Mouse (Mus musculus) hindbrain, embryonic 11.5 days (tissue): ENCODE data around the gene Chchd3. TPM values are rescaled to one million over a fixed set of nuclear protein-coding genes. Genes with fewer than 3 reads are reported as not detected.

Experiments
- ATAC-seq: fragments of 200-750 bp; cut with Nextera tagmentation; 2 replicates; pipeline ENCODE4 v1.8.0; 2017; ENCODE audit warnings: mild to moderate bottlenecking, moderate TSS enrichment, moderate library complexity; ENCODE audit not compliant: low FRiP score
- DNase-seq: peaks from one replicate; pipeline ENCODE4 v3.0.0-alpha.2; 2015; ENCODE audit warnings: low spot score
- H3K27ac ChIP-seq: fragments of 300-500 bp; sonication (generic); 2 replicates; pipeline ENCODE4 v1.5.1; 2014; ENCODE audit warnings: mild to moderate bottlenecking, low read depth, low read length
- H3K27me3 ChIP-seq: fragments of 300-500 bp; sonication (generic); 2 replicates; pipeline ENCODE4 v1.6.1; 2014; ENCODE audit warnings: mild to moderate bottlenecking, low read length, moderate library complexity, mixed read lengths; ENCODE audit not compliant: control insufficient read depth, insufficient read depth
- H3K36me3 ChIP-seq: fragments of 300-500 bp; sonication (generic); 2 replicates; pipeline ENCODE4 v1.6.1; 2014; ENCODE audit warnings: mild to moderate bottlenecking, low read length, moderate library complexity, mixed read lengths; ENCODE audit not compliant: control insufficient read depth, insufficient read depth
- H3K4me1 ChIP-seq: fragments of 300-500 bp; sonication (generic); replicated peaks from 2 replicates; pipeline ENCODE4 v1.6.1; 2014; ENCODE audit warnings: low read length, mixed read lengths; ENCODE audit not compliant: control insufficient read depth, insufficient read depth
- H3K4me2 ChIP-seq: fragments of 300-500 bp; sonication (generic); replicated peaks from 2 replicates; pipeline ENCODE4 v1.6.1; 2014; ENCODE audit warnings: mild to moderate bottlenecking, low read depth, low read length
- H3K4me3 ChIP-seq: fragments of 300-500 bp; sonication (generic); 2 replicates; pipeline ENCODE4 v1.5.1; 2014; ENCODE audit warnings: low read depth, low read length
- H3K9ac ChIP-seq: fragments of 300-500 bp; sonication (generic); 2 replicates; pipeline ENCODE4 v1.6.1; 2014; ENCODE audit warnings: low read depth, low read length
- H3K9me3 ChIP-seq: fragments of 300-500 bp; sonication (generic); 2 replicates; pipeline ENCODE4 v1.6.1; 2016; ENCODE audit warnings: low read length; ENCODE audit not compliant: control insufficient read depth
- WGBS: fragments of 180-500 bp; shearing (Covaris S2); extraction: QIAGEN DNeasy Blood & Tissue Kit; methylation state at CpG from one replicate; pipeline ENCODE4 v1.1.7; 2014; 5-methylcytosine and 5-hydroxymethylcytosine counted together
- polyA plus RNA-seq: library from polyadenylated mRNA; unstranded; fragments of >200 nt; fragmentation: Nextera tagmentation; extraction: Ambion mirVana; gene quantifications from 2 replicates; pipeline ENCODE4 v1.2.1, GENCODE M21; 2014

Gene Chchd3
- polyA plus RNA-seq, 1 experiment from 2014 or later, result 141 TPM

DNA sequence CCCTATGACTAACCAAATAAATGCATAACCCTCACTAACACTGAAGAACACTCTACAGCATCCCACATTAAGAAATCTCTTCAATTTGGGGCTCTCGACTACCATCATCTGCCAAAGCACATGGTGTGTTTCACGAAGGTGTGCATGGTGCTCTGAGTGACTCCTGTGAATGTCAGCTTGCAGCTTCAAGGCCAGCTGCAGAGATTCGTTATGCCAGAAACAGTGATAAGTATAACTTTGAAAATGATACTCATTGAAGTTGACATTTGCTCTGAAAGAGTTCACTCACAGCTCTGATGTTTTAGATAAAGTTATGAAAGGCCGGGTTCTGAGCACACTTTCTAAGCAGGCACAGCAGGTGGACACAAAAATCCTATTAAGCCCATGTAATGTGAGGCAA is 3.7 kb downstream of the Chchd3 start:
- Histone ChIP-seq H3K27ac (no peak overlapping the region), H3K4me1 (peaks cover 2% of the 10 kb centered on the region; the same call in 1 of the 2 replicates), H3K4me3 (no peak overlapping the region), H3K27me3 (no peaks in the 10 kb centered on the region), H3K9ac (no peak overlapping the region), H3K9me3 (no peaks in the 10 kb centered on the region), H3K4me2 (no peak overlapping the region), H3K36me3 (no peaks in the 10 kb centered on the region)
- WGBS, result 89% methylated on average over 4 of the region's 4 CpGs
- no peak for DNase-seq
- no peak for ATAC-seq

DNA sequence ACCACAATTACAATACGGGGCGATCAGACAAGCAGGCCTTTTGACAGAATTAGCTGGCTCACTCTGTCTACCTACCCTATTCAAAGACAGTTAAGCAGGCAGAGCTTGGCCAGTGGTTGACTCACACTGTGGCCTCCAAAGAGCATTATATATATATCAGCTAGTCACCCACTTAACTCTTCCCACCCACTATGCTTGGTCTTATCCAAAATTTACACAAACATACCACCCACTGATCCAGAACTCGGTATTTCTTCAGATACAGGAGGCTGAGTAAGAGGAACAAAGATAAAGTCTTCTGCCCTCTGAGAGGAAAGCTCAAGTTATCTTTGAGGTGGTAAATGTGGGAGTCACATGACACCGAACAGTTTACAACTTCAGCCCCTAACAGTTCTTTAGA is 4.4 kb downstream of the Chchd3 start:
- Histone ChIP-seq H3K9me3 (no peaks in the 10 kb centered on the region), H3K27me3 (no peaks in the 10 kb centered on the region), H3K9ac (no peak overlapping the region), H3K36me3 (no peaks in the 10 kb centered on the region), H3K4me3 (no peak overlapping the region), H3K4me2 (no peak overlapping the region), H3K27ac (no peak overlapping the region), H3K4me1 (peaks cover 2% of the 10 kb centered on the region; the same call in 1 of the 2 replicates)
- WGBS, result 93% methylated on average over 4 of the region's 4 CpGs
- DNase-seq (no peak), ATAC-seq (no peak)

DNA sequence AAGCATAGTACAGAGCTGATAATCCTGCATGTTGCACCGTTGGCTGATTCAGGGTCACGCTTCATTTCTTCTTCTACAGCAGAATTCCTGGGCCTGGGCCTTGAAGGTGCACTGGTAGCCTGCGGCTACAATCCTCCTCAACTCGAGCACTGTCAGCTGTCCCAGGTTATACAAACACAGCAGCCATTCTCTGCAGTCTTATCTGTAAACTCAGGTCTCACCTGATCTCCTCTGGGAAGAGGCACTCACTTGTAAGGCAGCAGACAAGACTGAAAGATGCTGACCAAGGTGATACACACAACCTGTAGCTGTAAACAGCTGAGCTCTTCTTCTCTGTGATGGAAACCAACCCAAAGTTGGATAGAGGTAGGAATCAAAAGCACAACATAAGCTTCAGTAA is 5.1 kb downstream of the Chchd3 start:
- peaks cover 2% of the 10 kb centered on the region; the same call in 1 of the 2 replicates for H3K4me1 ChIP-seq
- no peaks in the 10 kb centered on the region for H3K27me3 ChIP-seq
- no peaks in the 10 kb centered on the region for H3K9me3 ChIP-seq
- DNase-seq (no peak), ATAC-seq (no peak)
- no peak overlapping the region for H3K9ac ChIP-seq
- 95% methylated on average over 4 of the region's 4 CpGs for WGBS
- H3K36me3 ChIP-seq, result no peaks in the 10 kb centered on the region
- H3K27ac ChIP-seq, result no peak overlapping the region
- H3K4me2 ChIP-seq, result no peak overlapping the region
- no peak overlapping the region for H3K4me3 ChIP-seq

DNA sequence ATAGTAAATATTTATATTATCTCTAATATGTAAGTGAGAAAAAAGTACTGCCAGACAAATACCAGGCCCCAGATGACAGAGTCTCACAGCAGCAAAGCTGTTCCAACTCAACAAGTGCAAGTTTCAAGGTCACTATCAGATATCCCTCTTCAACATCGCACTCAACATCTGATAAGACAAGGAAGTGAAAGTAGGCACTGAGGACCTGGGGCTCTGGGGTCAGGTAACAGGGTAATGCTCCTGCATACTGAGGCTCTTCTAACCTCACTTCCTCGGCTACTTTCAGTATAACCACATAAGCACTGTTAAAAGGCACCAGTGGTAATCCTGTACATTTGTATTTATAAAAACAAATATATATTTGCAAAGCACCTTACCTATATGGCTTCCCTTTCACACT is 8.4 kb downstream of the Chchd3 start:
- H3K4me3 ChIP-seq, result no peak overlapping the region
- WGBS, result 88% methylated on average over 2 of the region's 2 CpGs
- no peak overlapping the region for H3K4me2 ChIP-seq
- no peak for DNase-seq
- no peaks in the 10 kb centered on the region for H3K9me3 ChIP-seq
- no peaks in the 10 kb centered on the region for H3K36me3 ChIP-seq
- no peaks in the 10 kb centered on the region for H3K27me3 ChIP-seq
- no peak overlapping the region for H3K27ac ChIP-seq
- no peak for ATAC-seq
- H3K9ac ChIP-seq, result no peak overlapping the region
- H3K4me1 ChIP-seq, result no peaks in the 10 kb centered on the region

DNA sequence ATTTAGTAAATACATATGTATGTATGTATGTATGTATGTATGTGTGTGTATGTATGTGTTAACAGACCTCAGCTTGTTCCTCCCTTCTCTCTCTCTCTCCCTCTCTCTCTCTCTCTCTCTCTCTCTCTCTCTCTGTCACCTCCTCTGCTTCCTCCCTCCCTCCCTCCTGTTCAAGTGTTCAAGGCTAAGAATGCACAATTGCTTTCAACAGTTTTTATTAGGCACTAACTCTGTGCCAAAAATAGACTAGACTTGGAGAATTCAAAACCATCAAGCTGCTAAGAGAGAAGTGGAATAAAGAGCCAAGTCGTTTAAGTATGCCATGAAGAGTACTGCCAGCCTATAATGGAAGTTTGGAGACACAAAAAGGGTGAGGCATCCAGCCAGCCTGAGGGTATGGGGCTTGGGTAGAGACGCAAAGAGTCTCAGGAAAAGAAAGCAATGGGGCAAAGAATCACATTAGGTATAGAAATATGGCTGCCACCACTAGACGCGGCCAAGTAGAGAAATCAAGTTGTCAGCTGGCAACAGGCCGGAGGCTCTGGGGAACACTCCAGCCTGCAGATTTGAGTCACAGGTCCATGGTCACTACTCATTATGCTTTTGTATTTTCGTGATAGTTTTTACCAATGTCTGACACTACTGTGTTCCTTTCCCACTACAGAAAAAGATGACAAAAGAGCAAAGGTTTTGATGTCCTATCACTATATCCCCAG is 10.2 kb downstream of the Chchd3 start:
- Histone ChIP-seq H3K4me3 (no peak overlapping the region), H3K4me1 (no peaks in the 10 kb centered on the region), H3K36me3 (no peaks in the 10 kb centered on the region), H3K9me3 (no peaks in the 10 kb centered on the region), H3K27me3 (no peaks in the 10 kb centered on the region), H3K4me2 (no peak overlapping the region), H3K9ac (no peak overlapping the region), H3K27ac (no peak overlapping the region)
- ATAC-seq, result no peak
- 95% methylated on average over 6 of the region's 6 CpGs for WGBS
- DNase-seq, result no peak

DNA sequence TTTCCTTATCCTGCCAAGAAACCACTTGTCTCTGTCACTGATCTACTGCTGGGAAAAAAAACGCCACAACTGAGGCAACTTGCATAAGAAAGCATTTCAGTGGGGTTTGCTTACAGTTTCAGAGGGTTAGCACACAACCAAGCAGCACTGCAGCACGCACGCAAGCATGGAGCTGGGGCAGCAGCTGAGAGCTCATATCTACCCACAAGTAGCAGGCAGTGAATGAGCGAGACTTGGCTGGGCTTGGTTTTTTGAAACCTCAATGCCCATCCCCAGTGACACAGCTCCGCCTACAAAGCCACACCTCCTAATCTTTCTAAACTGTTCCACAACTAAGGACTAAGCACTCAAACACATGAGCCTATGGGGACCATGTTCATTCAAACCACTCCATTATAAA is 16.6 kb downstream of the Chchd3 start:
- H3K36me3 ChIP-seq, result no peaks in the 10 kb centered on the region
- 91% methylated on average over 5 of the region's 5 CpGs for WGBS
- no peaks in the 10 kb centered on the region for H3K27me3 ChIP-seq
- ATAC-seq (no peak), DNase-seq (no peak)
- H3K4me2 ChIP-seq, result no peak overlapping the region
- no peak overlapping the region for H3K9ac ChIP-seq
- H3K4me3 ChIP-seq, result no peak overlapping the region
- H3K4me1 ChIP-seq, result no peaks in the 10 kb centered on the region
- no peaks in the 10 kb centered on the region; the same call in 1 of the 2 replicates for H3K9me3 ChIP-seq
- H3K27ac ChIP-seq, result no peak overlapping the region

DNA sequence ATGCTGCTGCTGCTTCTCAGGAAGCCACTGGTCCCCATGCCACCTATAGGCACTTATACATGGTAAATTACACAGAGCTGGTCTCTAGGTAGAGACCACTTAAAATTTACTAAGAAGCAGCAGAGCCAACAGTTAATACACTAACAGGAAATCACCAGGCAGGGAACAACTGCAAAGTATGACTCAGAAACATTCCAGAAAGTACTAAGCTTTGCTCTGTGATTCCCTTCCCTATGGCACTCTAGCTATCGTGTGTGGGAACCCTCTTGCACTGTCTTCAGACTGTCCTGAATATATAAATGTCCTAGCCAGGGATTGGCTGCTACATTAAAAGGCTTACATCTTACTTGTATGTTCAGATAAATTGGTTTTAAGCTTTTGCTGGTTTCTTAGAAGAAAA is 17.2 kb downstream of the Chchd3 start:
- WGBS, result 86% methylated on average over 1 of the region's 1 CpGs
- H3K4me2 ChIP-seq, result no peak overlapping the region
- no peaks in the 10 kb centered on the region for H3K4me1 ChIP-seq
- DNase-seq, result no peak
- no peaks in the 10 kb centered on the region for H3K27me3 ChIP-seq
- H3K9me3 ChIP-seq, result no peaks in the 10 kb centered on the region; the same call in 1 of the 2 replicates
- no peaks in the 10 kb centered on the region for H3K36me3 ChIP-seq
- H3K27ac ChIP-seq, result no peak overlapping the region
- no peak overlapping the region for H3K9ac ChIP-seq
- ATAC-seq, result no peak
- no peak overlapping the region for H3K4me3 ChIP-seq

DNA sequence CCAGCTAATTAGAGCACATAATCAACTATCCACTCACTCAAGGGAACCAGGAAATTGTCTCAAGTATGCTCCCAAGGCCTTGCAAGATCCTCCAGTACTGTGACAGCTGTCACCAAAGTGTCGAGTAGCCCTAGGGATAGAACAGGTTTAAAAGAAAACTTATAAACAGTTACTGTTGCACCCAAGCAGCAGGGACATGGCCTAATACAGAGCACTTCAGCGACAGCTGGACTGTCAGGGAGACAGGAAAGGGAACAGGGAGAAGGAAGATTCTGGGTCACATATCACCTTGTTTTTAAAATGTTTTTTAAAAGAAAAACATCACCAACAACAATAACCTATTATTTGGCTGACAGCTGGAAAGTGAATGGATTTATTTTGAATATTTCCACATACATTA is 18.1 kb downstream of the Chchd3 start:
- no peaks in the 10 kb centered on the region for H3K4me1 ChIP-seq
- WGBS, result 92% methylated on average over 2 of the region's 2 CpGs
- ATAC-seq, result no peak

DNA sequence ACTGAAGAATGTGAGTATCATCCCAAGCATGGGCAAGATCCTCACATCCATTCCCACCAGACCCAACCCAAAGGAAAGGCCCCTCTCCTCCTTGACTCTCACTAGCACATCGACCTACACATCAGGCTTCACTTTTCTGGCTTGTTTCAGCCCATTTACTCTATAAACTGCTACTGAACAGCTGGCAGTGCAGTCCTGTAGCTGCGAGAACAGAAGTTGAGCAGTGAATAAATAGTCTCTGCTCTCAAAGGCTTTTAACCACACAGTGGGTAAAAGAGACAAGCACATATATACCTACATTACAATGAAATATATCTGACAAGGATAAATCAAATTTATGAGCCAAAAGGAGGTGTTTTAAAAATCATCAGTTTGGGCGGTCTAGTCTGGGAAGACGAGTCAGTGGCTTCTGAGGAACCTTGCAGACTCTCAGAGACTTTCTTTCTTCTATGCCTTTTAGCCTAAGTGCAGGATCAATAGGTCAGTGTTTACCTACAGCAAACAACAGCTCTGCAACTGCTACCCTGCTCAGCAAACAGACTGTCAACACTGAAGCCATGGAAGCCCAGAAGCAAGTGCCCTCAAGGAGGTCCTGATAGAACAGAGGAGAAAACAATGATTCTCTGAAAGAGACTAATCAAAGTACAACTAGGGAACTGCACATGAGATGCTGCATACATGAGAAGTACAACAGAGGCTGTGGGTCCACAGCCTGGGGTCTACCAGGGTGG is 19.5 kb downstream of the Chchd3 start:
- no peak overlapping the region for H3K4me2 ChIP-seq
- no peak overlapping the region for H3K4me3 ChIP-seq
- DNase-seq (no peak), ATAC-seq (no peak)
- H3K27ac ChIP-seq, result no peak overlapping the region
- 93% methylated on average over 4 of the region's 4 CpGs for WGBS
- H3K27me3 ChIP-seq, result no peaks in the 10 kb centered on the region
- H3K9ac ChIP-seq, result no peak overlapping the region
- no peaks in the 10 kb centered on the region; the same call in 1 of the 2 replicates for H3K9me3 ChIP-seq
- H3K4me1 ChIP-seq, result no peaks in the 10 kb centered on the region
- no peaks in the 10 kb centered on the region for H3K36me3 ChIP-seq

More for the DNA sequence above, 18.1 kb downstream of the Chchd3 start:
- no peaks in the 10 kb centered on the region; the same call in 1 of the 2 replicates for H3K9me3 ChIP-seq
- no peak overlapping the region for H3K4me3 ChIP-seq
- no peak overlapping the region for H3K4me2 ChIP-seq
- no peaks in the 10 kb centered on the region for H3K36me3 ChIP-seq
- DNase-seq, result no peak
- H3K27ac ChIP-seq, result no peak overlapping the region
- no peaks in the 10 kb centered on the region for H3K27me3 ChIP-seq
- H3K9ac ChIP-seq, result no peak overlapping the region
